Mouse (Mus musculus): ENCODE measurements around the gene Rusc1. TPM values are rescaled to one million over a fixed set of nuclear protein-coding genes. Genes with fewer than 3 reads are reported as not detected.
"Not testable (repeated sequence)": the region's sequence is repeated elsewhere in the genome, so short reads cannot be mapped to it uniquely, and the experiment has no call there.

The Rusc1 gene
- polyA plus RNA-seq, 1 experiment = not detected

DNA sequence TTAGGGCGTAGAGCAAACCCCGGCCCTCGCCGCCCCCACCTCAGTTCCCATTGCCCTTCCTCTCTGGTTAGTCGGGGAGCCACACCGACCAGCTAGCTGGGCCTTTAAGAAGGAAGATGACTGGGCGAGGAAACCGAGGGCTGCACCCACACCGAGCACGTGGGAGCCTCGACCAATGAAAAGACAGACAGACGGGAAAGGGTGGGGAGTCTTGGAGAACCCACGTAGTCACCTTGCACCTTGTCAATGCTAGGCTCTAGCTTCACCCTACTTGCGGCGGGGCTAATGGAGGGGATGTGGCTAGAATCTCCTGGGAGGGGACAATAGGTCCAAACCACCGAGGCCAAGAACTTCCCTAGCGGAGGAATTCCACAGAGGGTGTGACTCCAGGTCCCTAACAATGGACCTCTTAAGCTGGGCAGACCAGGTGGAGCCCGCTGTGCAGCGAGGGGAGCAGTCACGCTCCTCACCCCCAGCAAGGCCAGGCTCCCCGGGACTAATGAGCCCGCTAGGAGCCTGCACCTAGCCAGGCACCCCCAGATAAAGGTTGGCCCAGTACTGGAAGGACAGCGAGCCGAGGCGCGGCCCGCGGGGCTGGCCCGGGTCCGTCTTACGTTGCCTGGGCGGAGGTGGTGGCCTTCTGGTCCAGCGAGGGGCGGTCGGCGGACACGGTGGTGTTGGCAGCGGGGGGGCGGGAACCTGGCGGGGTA, 3.1 kb downstream of the Rusc1 start:
- WGBS = under 1% methylated on average over 40 of the region's 40 CpGs
- Histone ChIP-seq H3K27ac (ENCODE audit: insufficient read depth, low read depth, low read length) (peak overlapping the region; percentile 49), H3K4me3 (ENCODE audit: insufficient read depth, low read depth, low read length) (peak overlapping the region; percentile 75), H3K4me1 (ENCODE audit: control insufficient read depth, insufficient read depth, low read length) (peaks cover 41% of the 10 kb centered on the region)
- TF ChIP-seq CTCF (IDR thresholded peaks at IDR 0.05; ENCODE audit: insufficient read depth, low read depth, low read length) (no peak), POLR2A (IDR thresholded peaks at IDR 0.05; ENCODE audit: insufficient read depth, low read depth, low read length) (no peak)

DNA sequence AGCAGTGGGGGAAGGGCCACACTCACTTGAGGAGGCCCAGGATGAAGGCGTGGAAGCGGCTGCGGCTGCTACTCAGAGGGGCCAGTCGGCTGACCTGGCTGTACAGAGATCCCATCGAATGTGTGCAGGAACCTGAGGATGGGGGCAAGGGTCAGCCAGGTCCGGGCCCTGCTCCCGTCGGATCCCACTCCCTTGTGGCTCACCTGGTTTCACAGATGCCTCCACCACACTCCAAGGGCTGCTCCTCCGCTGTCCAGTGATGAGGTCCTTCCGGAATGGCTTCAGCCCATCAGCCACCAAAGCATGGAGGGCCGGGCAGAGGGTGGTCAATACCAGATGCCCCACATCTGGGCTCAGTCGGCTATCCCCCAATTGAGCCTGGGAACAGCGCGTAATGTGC, 4.1 kb downstream of the Rusc1 start:
- no peak for TF ChIP-seq CTCF (IDR thresholded peaks at IDR 0.05; ENCODE audit: insufficient read depth, low read depth, low read length)
- no peak for TF ChIP-seq POLR2A (IDR thresholded peaks at IDR 0.05; ENCODE audit: insufficient read depth, low read depth, low read length)
- WGBS = 77% methylated on average over 14 of the region's 14 CpGs
- H3K4me1 ChIP-seq (ENCODE audit: control insufficient read depth, insufficient read depth, low read length) = peaks cover 37% of the 10 kb centered on the region
- no peak overlapping the region for H3K27ac ChIP-seq (ENCODE audit: insufficient read depth, low read depth, low read length)
- peak overlapping the region; percentile 75 for H3K4me3 ChIP-seq (ENCODE audit: insufficient read depth, low read depth, low read length)

DNA sequence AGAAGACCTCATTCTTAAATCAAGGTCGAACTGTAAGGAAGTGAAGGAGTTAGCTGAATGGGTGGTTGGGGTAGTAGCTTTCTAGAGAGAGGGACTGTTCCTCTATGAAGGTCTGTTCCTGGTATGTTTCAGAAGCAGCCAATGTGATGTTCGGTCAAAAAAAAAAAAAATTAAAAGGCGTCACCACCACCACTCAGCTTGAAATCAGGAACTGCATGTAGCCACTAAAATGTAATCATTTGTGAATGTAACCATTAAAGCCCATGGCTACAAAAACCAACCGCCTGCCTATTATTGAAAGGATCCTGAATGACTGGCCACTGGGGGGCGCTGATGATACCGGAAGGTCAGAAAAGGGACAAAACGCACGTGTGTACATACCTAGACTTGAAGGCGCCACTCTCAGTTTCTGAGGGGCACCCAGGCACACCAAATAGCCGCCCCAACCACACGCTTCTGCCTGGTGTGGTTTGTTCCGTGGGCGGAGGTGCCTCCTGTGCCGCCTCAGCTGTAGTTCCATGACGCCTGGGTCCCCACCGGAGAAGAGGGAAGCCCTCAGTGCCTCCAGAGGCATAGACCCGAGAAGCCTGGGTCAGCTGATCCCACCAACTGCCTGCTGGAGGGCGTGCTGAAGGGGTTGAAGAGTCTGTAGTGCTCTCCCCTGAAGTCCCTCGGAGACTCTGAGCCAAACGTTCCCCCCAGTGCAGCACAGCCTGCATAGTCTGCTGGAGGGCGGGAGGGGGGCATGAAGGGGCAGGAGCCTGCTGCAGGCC, 5.6 kb downstream of the Rusc1 start:
- WGBS = 29% methylated on average over 21 of the region's 21 CpGs
- Histone ChIP-seq H3K27ac (ENCODE audit: insufficient read depth, low read depth, low read length) (no peak overlapping the region), H3K4me1 (ENCODE audit: control insufficient read depth, insufficient read depth, low read length) (peaks cover 33% of the 10 kb centered on the region), H3K4me3 (ENCODE audit: insufficient read depth, low read depth, low read length) (no peak overlapping the region)
- TF ChIP-seq POLR2A (IDR thresholded peaks at IDR 0.05; ENCODE audit: insufficient read depth, low read depth, low read length) (no peak), CTCF (IDR thresholded peaks at IDR 0.05; ENCODE audit: insufficient read depth, low read depth, low read length) (peak; percentile 51)

DNA sequence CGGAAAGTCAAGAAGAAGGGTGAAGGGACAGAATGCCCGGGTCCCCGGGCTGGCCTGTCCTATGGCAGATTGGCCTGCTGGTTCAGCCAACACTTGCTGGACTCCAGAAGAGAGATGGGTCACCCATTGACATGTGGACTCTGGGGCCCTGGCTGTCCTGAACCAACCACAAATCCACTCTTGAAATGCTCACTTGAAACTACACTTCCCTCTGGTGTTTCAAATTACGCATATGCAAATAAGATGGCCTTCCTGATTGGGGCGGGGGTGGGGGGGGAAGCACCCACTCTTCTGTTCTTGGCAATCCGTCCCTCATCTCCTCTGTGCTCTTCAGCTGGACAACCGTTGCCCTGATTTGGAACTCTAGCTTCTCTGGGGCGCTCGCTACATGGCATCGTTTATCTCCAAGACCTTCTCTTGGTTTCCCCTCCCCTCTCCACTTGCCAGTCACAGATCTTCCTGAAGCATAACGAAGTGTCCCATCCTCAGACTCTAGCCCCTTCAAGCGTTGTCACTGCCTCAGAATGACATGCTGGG, 8.4 kb downstream of the Rusc1 start:
- Histone ChIP-seq H3K27ac (ENCODE audit: insufficient read depth, low read depth, low read length) (no peak overlapping the region), H3K4me3 (ENCODE audit: insufficient read depth, low read depth, low read length) (no peak overlapping the region), H3K4me1 (ENCODE audit: control insufficient read depth, insufficient read depth, low read length) (peaks cover 19% of the 10 kb centered on the region)
- TF ChIP-seq CTCF (IDR thresholded peaks at IDR 0.05; ENCODE audit: insufficient read depth, low read depth, low read length) (no peak), POLR2A (IDR thresholded peaks at IDR 0.05; ENCODE audit: insufficient read depth, low read depth, low read length) (no peak)
- WGBS = 82% methylated on average over 12 of the region's 12 CpGs

DNA sequence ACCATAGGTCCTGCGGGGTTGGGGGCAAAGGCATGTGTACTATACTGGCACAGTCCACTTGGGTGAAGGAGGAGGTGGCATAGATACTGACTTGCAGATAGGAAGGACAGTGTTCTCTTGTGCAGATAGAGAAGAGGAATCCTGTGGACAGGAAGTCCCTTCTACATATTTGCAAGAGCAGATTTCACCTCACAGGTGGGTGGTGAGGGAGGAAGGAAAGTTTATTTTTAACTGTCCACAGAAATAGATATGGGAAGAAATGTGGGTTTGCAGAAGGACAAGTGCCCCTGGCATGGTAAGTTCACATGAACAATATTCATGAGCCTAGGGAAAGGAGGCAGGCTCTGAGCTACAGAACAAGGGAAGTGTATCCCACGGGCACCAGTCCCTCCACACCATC, 9.0 kb downstream of the Rusc1 start:
- 70% methylated on average over 2 of the region's 2 CpGs for WGBS
- peaks cover 13% of the 10 kb centered on the region for H3K4me1 ChIP-seq (ENCODE audit: control insufficient read depth, insufficient read depth, low read length)

DNA sequence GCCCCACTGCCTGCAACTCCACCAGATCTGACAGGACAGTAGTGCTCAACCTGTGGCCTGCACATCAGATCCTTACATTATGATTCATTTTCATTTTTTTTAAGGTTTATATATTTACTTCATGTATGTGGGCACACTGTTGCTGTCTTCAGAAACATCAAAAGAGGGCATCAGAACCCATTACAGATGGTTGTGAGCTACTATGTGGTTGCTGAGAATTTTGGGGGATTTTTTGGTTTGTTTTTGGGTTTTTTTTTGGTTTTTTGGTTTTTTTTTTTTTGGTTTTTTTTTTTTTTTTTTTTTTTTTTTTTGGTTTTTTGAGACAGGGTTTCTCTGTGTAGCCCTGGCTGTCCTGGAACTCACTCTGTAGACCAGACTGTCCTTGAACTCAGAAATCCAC, 10.8 kb downstream of the Rusc1 start:
- not testable (repeated sequence) for H3K27ac ChIP-seq (ENCODE audit: insufficient read depth, low read depth, low read length); H3K4me1 ChIP-seq (ENCODE audit: control insufficient read depth, insufficient read depth, low read length); H3K4me3 ChIP-seq (ENCODE audit: insufficient read depth, low read depth, low read length)

More for the DNA sequence above, 9.0 kb downstream of the Rusc1 start:
- Histone ChIP-seq H3K27ac (ENCODE audit: insufficient read depth, low read depth, low read length) (no peak overlapping the region), H3K4me3 (ENCODE audit: insufficient read depth, low read depth, low read length) (no peak overlapping the region)
- TF ChIP-seq POLR2A (IDR thresholded peaks at IDR 0.05; ENCODE audit: insufficient read depth, low read depth, low read length) (no peak), CTCF (IDR thresholded peaks at IDR 0.05; ENCODE audit: insufficient read depth, low read depth, low read length) (no peak)

DNA sequence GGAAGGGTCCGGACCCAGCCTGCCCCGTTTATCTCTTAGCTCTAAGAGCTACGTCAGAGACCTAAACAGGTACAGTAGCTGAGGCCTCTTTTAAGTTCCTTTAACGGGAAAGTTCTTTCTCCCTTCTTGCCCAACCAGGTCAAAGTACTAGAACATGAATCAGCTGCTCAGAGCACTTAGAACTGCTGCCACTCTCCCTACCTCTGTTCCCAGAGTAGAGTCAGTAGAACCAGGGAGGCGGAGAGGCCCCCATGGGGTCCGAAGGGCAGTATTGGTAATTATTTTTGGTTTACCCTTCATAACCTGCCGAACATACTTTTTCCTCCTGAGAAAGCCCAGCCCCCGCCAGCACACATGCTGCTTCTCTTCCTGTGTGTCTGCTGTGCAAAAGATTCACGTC, 15.7 kb downstream of the Rusc1 start:
- TF ChIP-seq CTCF (IDR thresholded peaks at IDR 0.05; ENCODE audit: insufficient read depth, low read depth, low read length) (no peak), POLR2A (IDR thresholded peaks at IDR 0.05; ENCODE audit: insufficient read depth, low read depth, low read length) (no peak)
- Histone ChIP-seq H3K27ac (ENCODE audit: insufficient read depth, low read depth, low read length) (no peak overlapping the region), H3K4me1 (ENCODE audit: control insufficient read depth, insufficient read depth, low read length) (no peaks in the 10 kb centered on the region), H3K4me3 (ENCODE audit: insufficient read depth, low read depth, low read length) (no peak overlapping the region)
- WGBS = 85% methylated on average over 9 of the region's 9 CpGs

DNA sequence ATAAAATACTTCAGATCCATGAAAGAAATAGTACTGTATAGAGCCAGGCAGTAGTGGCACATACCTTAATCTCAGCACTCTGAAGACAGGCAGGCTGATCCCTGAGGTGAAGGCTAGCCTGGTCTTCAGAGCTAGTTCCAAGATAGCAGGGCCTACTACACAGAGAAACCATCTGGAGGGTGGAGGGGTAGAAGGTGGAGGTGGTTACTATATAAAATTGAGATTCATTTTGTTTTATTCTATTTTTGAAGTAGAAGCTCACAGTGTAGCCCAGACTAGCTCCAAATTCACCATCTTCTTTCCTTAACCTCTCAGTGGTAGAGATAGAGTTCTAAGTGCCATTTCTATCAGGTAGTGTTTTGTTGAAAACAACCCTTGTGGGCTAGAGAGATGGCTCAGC, 25.8 kb downstream of the Rusc1 start:
- Histone ChIP-seq H3K4me1 (ENCODE audit: control insufficient read depth, insufficient read depth, low read length) (no peaks in the 10 kb centered on the region), H3K4me3 (ENCODE audit: insufficient read depth, low read depth, low read length) (no peak overlapping the region), H3K27ac (ENCODE audit: insufficient read depth, low read depth, low read length) (no peak overlapping the region)
- TF ChIP-seq CTCF (IDR thresholded peaks at IDR 0.05; ENCODE audit: insufficient read depth, low read depth, low read length) = no peak
- no peak for TF ChIP-seq POLR2A (IDR thresholded peaks at IDR 0.05; ENCODE audit: insufficient read depth, low read depth, low read length)

DNA sequence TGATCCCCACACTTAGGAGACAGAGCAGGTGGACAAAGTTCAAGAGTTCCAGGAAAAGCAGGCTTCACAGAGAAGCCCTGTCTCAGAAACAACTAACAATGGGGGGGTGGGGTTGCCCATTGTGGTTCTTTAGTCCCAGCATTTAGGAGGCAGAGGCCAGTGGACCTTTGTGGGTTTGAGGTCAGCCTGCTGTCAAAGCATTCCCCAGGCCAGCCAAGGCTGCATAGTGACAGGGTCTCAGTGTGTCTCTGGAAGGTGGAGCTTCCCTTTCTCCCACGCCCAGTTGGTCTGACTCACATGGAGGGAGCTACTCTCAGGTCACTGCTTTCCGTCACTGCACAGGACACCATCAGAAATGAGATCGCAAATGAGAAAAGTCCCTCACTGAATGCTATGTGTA, 31.4 kb downstream of the Rusc1 start:
- H3K4me1 ChIP-seq (ENCODE audit: control insufficient read depth, insufficient read depth, low read length) = no peaks in the 10 kb centered on the region; the same call in 1 of the 2 replicates
- WGBS = 73% methylated on average over 3 of the region's 3 CpGs
- no peak overlapping the region for H3K27ac ChIP-seq (ENCODE audit: insufficient read depth, low read depth, low read length)
- no peak overlapping the region for H3K4me3 ChIP-seq (ENCODE audit: insufficient read depth, low read depth, low read length)
- TF ChIP-seq POLR2A (IDR thresholded peaks at IDR 0.05; ENCODE audit: insufficient read depth, low read depth, low read length) (no peak), CTCF (IDR thresholded peaks at IDR 0.05; ENCODE audit: insufficient read depth, low read depth, low read length) (no peak)

Measured in olfactory bulb, adult 2 months (tissue).